Mouse (Mus musculus) adrenal gland, adult 2 months (tissue): ENCODE measurements around the gene P4ha2. TPM values are rescaled to one million over a fixed set of nuclear protein-coding genes. Genes with fewer than 3 reads are reported as not detected.

Experiments used
- DNase-seq: peaks from one replicate; pipeline ENCODE4 v3.0.0; 2021
- long read RNA-seq: library from polyadenylated mRNA; stranded (forward); transcript quantifications from one replicate; pipeline ENCODE4 v2.0.0, GENCODE M21; 2021
- polyA plus RNA-seq: library from polyadenylated mRNA; depleted of rRNA; stranded (reverse); fragments of >200 nt; gene quantifications from 2 replicates; pipeline ENCODE4 v1.2.3, GENCODE M21; 2012; rRNA removed
- total RNA-seq, 2 experiments: library from RNA; stranded (reverse); gene quantifications; 2 replicates each; pipeline ENCODE4 v1.2.3; 2021

Gene P4ha2
- total RNA-seq (10 to 100 TPM; 36.5 to 39.6 TPM), polyA plus RNA-seq (10.9 and 12.1 TPM in 2 replicates)
- long read RNA-seq, transcript P4ha2-201 (16 exons, 2,230 nt), result major isoform, 21 of 48 reads
- long read RNA-seq, transcript P4ha2-202 (16 exons, 2,263 nt), result minor isoform, 17 of 48 reads
- long read RNA-seq, partial matches to known transcripts, result 4 of 48 reads
- long read RNA-seq, other reads (novel, unspliced or antisense), result 5 of 48 reads

- no peak for DNase-seq
These were observed at the start of gene P4ha2 for GRCm38 (mm10) chr11:54100045-54100691. Gene P4ha2, plus strand, starts transcription at chr11:54100095.

- no peak for DNase-seq
These were observed 49.7 kb upstream of the P4ha2 start for GRCm38 (mm10) chr11:54050205-54050604.

GRCm38 (mm10) chr11:54051161-54051560 lies 48.7 kb upstream of the P4ha2 start:
- DNase-seq, result no peak

- DNase-seq, result no peak
These were observed 47.8 kb upstream of the P4ha2 start for GRCm38 (mm10) chr11:54052128-54052527.

- no peak for DNase-seq
These were observed 46.8 kb upstream of the P4ha2 start for GRCm38 (mm10) chr11:54053090-54053489.

GRCm38 (mm10) chr11:54054257-54054656 lies 45.6 kb upstream of the P4ha2 start:
- DNase-seq, result no peak

GRCm38 (mm10) chr11:54056132-54056531 lies 43.8 kb upstream of the P4ha2 start:
- no peak for DNase-seq

GRCm38 (mm10) chr11:54057428-54057827 lies 42.5 kb upstream of the P4ha2 start:
- DNase-seq, result no peak

- DNase-seq, result no peak
These were observed 41.8 kb upstream of the P4ha2 start for GRCm38 (mm10) chr11:54058056-54058617.

- DNase-seq, result no peak
These were observed 41.3 kb upstream of the P4ha2 start for GRCm38 (mm10) chr11:54058643-54059042.

GRCm38 (mm10) chr11:54059526-54059925 lies 40.4 kb upstream of the P4ha2 start:
- no peak for DNase-seq

GRCm38 (mm10) chr11:54060316-54060715 lies 39.6 kb upstream of the P4ha2 start:
- DNase-seq, result peak; percentile 69

GRCm38 (mm10) chr11:54062086-54062752 lies 37.7 kb upstream of the P4ha2 start:
- peak; percentile 94 for DNase-seq

GRCm38 (mm10) chr11:54062753-54063471 lies 37.0 kb upstream of the P4ha2 start:
- DNase-seq, result no peak

GRCm38 (mm10) chr11:54063472-54063775 lies 36.5 kb upstream of the P4ha2 start:
- DNase-seq, result no peak

- DNase-seq, result no peak
These were observed 35.4 kb upstream of the P4ha2 start for GRCm38 (mm10) chr11:54064412-54064978.

- DNase-seq, result no peak
These were observed 34.6 kb upstream of the P4ha2 start for GRCm38 (mm10) chr11:54065106-54065914.

GRCm38 (mm10) chr11:54065915-54066178 lies 34.0 kb upstream of the P4ha2 start:
- no peak for DNase-seq

GRCm38 (mm10) chr11:54066400-54066799 lies 33.5 kb upstream of the P4ha2 start:
- DNase-seq, result no peak

- DNase-seq, result no peak
These were observed 32.4 kb upstream of the P4ha2 start for GRCm38 (mm10) chr11:54067318-54067995.

- no peak for DNase-seq
These were observed 31.8 kb upstream of the P4ha2 start for GRCm38 (mm10) chr11:54067996-54068519.
